Mouse (Mus musculus): Measurements from ENCODE around the gene Dennd2d. TPM values are rescaled to one million over a fixed set of nuclear protein-coding genes. Genes with fewer than 3 reads are reported as not detected.

Dennd2d gene
- total RNA-seq, 2 experiments from 2014 or later, result 0.09 to 0.10 TPM

- intact Hi-C loops (cut with DNase I; ENCODE audit: low total_unique reads), result no loop called here
- no peak for DNase-seq
These were observed 12.3 kb downstream of the Dennd2d start for GRCm38 (mm10) chr3:106494417-106494950.

- DNase-seq, result no peak
- intact Hi-C loops (cut with DNase I; ENCODE audit: low total_unique reads), result no loop called here
These were observed 13.3 kb downstream of the Dennd2d start for GRCm38 (mm10) chr3:106495346-106496044.

- DNase-seq, result no peak
- intact Hi-C loops (cut with DNase I; ENCODE audit: low total_unique reads), result no loop called here
These were observed 14.0 kb downstream of the Dennd2d start for GRCm38 (mm10) chr3:106496045-106496721.

- intact Hi-C loops (cut with DNase I; ENCODE audit: low total_unique reads), result no loop called here
- no peak for DNase-seq
These were observed 14.8 kb downstream of the Dennd2d start for GRCm38 (mm10) chr3:106496996-106497395.

GRCm38 (mm10) chr3:106500510-106500909 lies 18.3 kb downstream of the Dennd2d start:
- intact Hi-C loops (cut with DNase I; ENCODE audit: low total_unique reads), result no loop called here
- DNase-seq, result no peak

GRCm38 (mm10) chr3:106502892-106503291 lies 20.7 kb downstream of the Dennd2d start:
- no peak for DNase-seq
- intact Hi-C loops (cut with DNase I; ENCODE audit: low total_unique reads), result no loop called here

- no peak for DNase-seq
- intact Hi-C loops (cut with DNase I; ENCODE audit: low total_unique reads), result no loop called here
These were observed 28.5 kb downstream of the Dennd2d start for GRCm38 (mm10) chr3:106510669-106511068.

GRCm38 (mm10) chr3:106515016-106515415 lies 32.8 kb downstream of the Dennd2d start:
- intact Hi-C loops (cut with DNase I; ENCODE audit: low total_unique reads), result no loop called here
- DNase-seq, result no peak

GRCm38 (mm10) chr3:106522730-106523129 lies 40.5 kb downstream of the Dennd2d start:
- intact Hi-C loops (cut with DNase I; ENCODE audit: low total_unique reads), result no loop called here
- DNase-seq, result no peak

- DNase-seq, result no peak
- intact Hi-C loops (cut with DNase I; ENCODE audit: low total_unique reads), result no loop called here
These were observed 44.2 kb downstream of the Dennd2d start for GRCm38 (mm10) chr3:106526411-106526810.

- intact Hi-C loops (cut with DNase I; ENCODE audit: low total_unique reads), result no loop called here
- no peak for DNase-seq
These were observed 45.8 kb downstream of the Dennd2d start for GRCm38 (mm10) chr3:106528032-106528431.

- no peak for DNase-seq
- intact Hi-C loops (cut with DNase I; ENCODE audit: low total_unique reads), result no loop called here
These were observed 51.1 kb downstream of the Dennd2d start for GRCm38 (mm10) chr3:106533277-106533676.

- DNase-seq, result no peak
- intact Hi-C loops (cut with DNase I; ENCODE audit: low total_unique reads), result no loop called here
These were observed 62.6 kb downstream of the Dennd2d start for GRCm38 (mm10) chr3:106544721-106545316.

- intact Hi-C loops (cut with DNase I; ENCODE audit: low total_unique reads), result no loop called here
- DNase-seq, result peak; percentile 91
These were observed 65.1 kb downstream of the Dennd2d start, which contains the start of the genes Dram2 and Cept1 for GRCm38 (mm10) chr3:106547171-106547923. Dram2 (plus strand) TSS chr3:106547798. Cept1 (minus strand) TSS chr3:106547802.

GRCm38 (mm10) chr3:106547924-106548539 lies 65.8 kb downstream of the Dennd2d start:
- intact Hi-C loops (cut with DNase I; ENCODE audit: low total_unique reads), result no loop called here
- DNase-seq, result no peak

GRCm38 (mm10) chr3:106548971-106549370 lies 66.8 kb downstream of the Dennd2d start:
- no peak for DNase-seq
- intact Hi-C loops (cut with DNase I; ENCODE audit: low total_unique reads), result no loop called here
